Mouse (Mus musculus) hindbrain, embryonic 12.5 days (tissue): Measurements from ENCODE around the gene Cd151. TPM values are rescaled to one million over a fixed set of nuclear protein-coding genes. Genes with fewer than 3 reads are reported as not detected.

Source experiments
- ATAC-seq: fragments of 200-750 bp; cut with Nextera tagmentation; 2 replicates; pipeline ENCODE4 v1.8.0; 2017; ENCODE audit warnings: moderate TSS enrichment; ENCODE audit not compliant: low FRiP score
- H3K27ac ChIP-seq: fragments of 300-500 bp; sonication (generic); 2 replicates; pipeline ENCODE4 v1.5.1; 2016; ENCODE audit warnings: mild to moderate bottlenecking
- H3K27me3 ChIP-seq: fragments of 300-500 bp; sonication (generic); 2 replicates; pipeline ENCODE4 v1.6.1; 2016; ENCODE audit warnings: mild to moderate bottlenecking
- H3K36me3 ChIP-seq: fragments of 300-500 bp; sonication (generic); 2 replicates; pipeline ENCODE4 v1.6.1; 2016; ENCODE audit warnings: mild to moderate bottlenecking
- H3K4me1 ChIP-seq: fragments of 300-500 bp; sonication (generic); 2 replicates; pipeline ENCODE4 v1.6.1; 2016
- H3K4me2 ChIP-seq: fragments of 300-500 bp; sonication (generic); replicated peaks from 2 replicates; pipeline ENCODE4 v1.6.1; 2016; ENCODE audit warnings: mild to moderate bottlenecking
- H3K4me3 ChIP-seq: fragments of 300-500 bp; sonication (generic); 2 replicates; pipeline ENCODE4 v1.5.1; 2016; ENCODE audit warnings: mild to moderate bottlenecking
- H3K9ac ChIP-seq: fragments of 300-500 bp; sonication (generic); 2 replicates; pipeline ENCODE4 v1.6.1; 2016; ENCODE audit warnings: mild to moderate bottlenecking, moderate library complexity
- H3K9me3 ChIP-seq: fragments of 300-500 bp; sonication (generic); replicated peaks from 2 replicates; pipeline ENCODE4 v1.6.1; 2016; ENCODE audit warnings: mild to moderate bottlenecking
- WGBS: fragments of 180-500 bp; shearing (Covaris S2); methylation state at CpG from one replicate; pipeline ENCODE4 v1.1.7; 2016; 5-methylcytosine and 5-hydroxymethylcytosine counted together
- polyA plus RNA-seq: library from polyadenylated mRNA; unstranded; fragments of >200 nt; fragmentation: Nextera tagmentation; extraction: Ambion mirVana; gene quantifications from 2 replicates; pipeline ENCODE4 v1.2.1, GENCODE M21; 2016

Gene Cd151
- polyA plus RNA-seq, 1 experiment from 2014 or later: 14.4 TPM

- H3K4me2 ChIP-seq: no peak overlapping the region
- no peak for ATAC-seq
- no peak overlapping the region for H3K9ac ChIP-seq
- H3K4me1 ChIP-seq: peaks cover 56% of the 10 kb centered on the region
- no peaks in the 10 kb centered on the region for H3K9me3 ChIP-seq
- 98% methylated on average over 1 of the region's 1 CpGs for WGBS
- H3K4me3 ChIP-seq: no peak overlapping the region
- H3K27me3 ChIP-seq: peaks cover 14% of the 10 kb centered on the region
- H3K27ac ChIP-seq: no peak overlapping the region
- H3K36me3 ChIP-seq: peaks cover 34% of the 10 kb centered on the region
Measured at GRCm38 (mm10) chr7:141471236-141471635, 4.0 kb downstream of the Cd151 start.

- Histone ChIP-seq H3K4me1 (peaks cover 59% of the 10 kb centered on the region), H3K36me3 (peaks cover 34% of the 10 kb centered on the region), H3K4me2 (no peak overlapping the region), H3K27me3 (peaks cover 18% of the 10 kb centered on the region), H3K9ac (no peak overlapping the region), H3K4me3 (no peak overlapping the region), H3K9me3 (no peaks in the 10 kb centered on the region), H3K27ac (no peak overlapping the region)
- WGBS: 79% methylated on average over 6 of the region's 6 CpGs
- no peak for ATAC-seq
Measured at GRCm38 (mm10) chr7:141472226-141472625, 5.0 kb downstream of the Cd151 start.

GRCm38 (mm10) chr7:141472763-141473162, 5.6 kb downstream of the Cd151 start:
- Histone ChIP-seq H3K36me3 (peaks cover 34% of the 10 kb centered on the region), H3K9me3 (no peaks in the 10 kb centered on the region), H3K4me3 (no peak overlapping the region), H3K9ac (no peak overlapping the region), H3K27me3 (peaks cover 23% of the 10 kb centered on the region), H3K27ac (no peak overlapping the region), H3K4me1 (peaks cover 59% of the 10 kb centered on the region), H3K4me2 (no peak overlapping the region)
- ATAC-seq: no peak
- WGBS: 93% methylated on average over 6 of the region's 6 CpGs

DNA sequence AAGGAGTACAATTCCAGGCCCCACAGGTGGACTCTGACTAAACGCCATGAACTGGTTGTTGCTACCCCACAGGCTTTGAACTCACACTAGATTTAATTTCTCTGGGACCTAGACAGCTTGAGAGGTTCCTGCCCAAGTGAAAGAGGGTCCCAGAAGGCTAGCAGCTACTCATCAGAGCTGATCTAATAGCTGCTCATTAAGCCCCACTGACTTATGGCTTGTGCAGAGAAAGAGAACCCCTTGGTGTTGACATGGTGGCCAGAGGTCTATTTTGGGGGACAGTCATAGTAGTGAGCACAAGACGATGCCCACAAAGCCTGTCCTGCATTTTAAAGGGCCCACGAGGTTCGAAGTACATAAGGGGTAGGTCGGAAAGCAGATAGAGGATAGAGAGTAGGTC, 7.0 kb downstream of the Cd151 start:
- H3K4me2 ChIP-seq: peak overlapping the region; percentile 84

DNA sequence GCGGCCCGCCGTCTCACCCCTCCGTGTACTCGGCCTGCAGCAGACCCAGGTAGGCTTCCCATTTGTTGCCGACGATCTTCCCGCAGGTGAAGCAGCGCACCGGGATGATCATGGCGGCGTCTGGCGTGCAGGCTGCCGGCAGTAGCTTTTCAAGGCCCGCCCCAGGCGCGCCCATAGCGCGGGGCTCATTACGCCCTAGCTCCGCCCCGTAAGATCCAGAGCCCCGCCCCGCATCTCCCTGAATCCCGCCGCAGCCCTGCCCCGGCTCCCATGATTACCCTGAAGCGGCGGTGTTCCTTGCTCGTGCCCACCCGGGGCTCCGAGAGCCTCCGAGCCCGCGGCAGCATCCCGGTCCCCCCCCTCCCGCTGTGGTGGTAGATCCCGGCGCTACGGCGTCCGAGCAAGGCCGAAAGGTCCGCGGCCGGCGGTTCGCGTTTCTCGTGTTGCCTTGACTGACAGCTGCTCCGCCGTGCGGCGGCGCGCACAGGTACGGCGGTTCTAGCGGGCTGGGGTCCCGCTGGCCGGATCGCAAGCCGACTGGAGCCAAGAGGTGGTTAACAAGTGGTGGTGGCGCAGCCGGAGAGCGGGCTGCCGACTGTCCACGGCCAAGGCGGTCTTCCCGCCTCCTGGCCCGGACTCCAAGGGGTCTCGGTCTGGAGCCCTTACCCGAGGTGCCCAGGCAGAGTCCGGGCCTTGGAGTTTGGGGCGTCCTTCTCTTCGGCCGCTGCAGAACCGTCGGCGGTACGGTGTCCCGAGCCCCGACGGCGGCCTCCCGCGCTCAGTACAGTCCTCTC, 8.0 kb downstream of the Cd151 start, which contains the start of the genes Polr2l and Tspan4:
Gene Polr2l, minus strand, starts transcription at position 122 of the 794 bp plus-strand sequence.
Gene Tspan4, plus strand, starts transcription at position 230 of the 794 bp plus-strand sequence.
- peak; percentile 80 for ATAC-seq
- Histone ChIP-seq H3K4me2 (peak within 1 kb of the TSS; percentile 84), H3K4me1 (peaks cover 35% of the 10 kb centered on the region), H3K27me3 (peaks cover 30% of the 10 kb centered on the region), H3K9ac (peak within 1 kb of the TSS; percentile 85), H3K4me3 (peak within 1 kb of the TSS; percentile 55), H3K27ac (peak within 1 kb of the TSS; percentile 90), H3K9me3 (no peaks in the 10 kb centered on the region), H3K36me3 (peaks cover 25% of the 10 kb centered on the region)
- under 1% methylated on average over 87 of the region's 87 CpGs for WGBS

More for the DNA sequence above, 7.0 kb downstream of the Cd151 start:
- Histone ChIP-seq H3K9me3 (no peaks in the 10 kb centered on the region), H3K4me3 (peak overlapping the region; percentile 55), H3K9ac (peak overlapping the region; percentile 85), H3K27ac (no peak overlapping the region), H3K27me3 (peaks cover 30% of the 10 kb centered on the region), H3K4me1 (peaks cover 46% of the 10 kb centered on the region), H3K36me3 (peaks cover 34% of the 10 kb centered on the region)
- 11% methylated on average over 5 of the region's 5 CpGs for WGBS
- no peak for ATAC-seq

DNA sequence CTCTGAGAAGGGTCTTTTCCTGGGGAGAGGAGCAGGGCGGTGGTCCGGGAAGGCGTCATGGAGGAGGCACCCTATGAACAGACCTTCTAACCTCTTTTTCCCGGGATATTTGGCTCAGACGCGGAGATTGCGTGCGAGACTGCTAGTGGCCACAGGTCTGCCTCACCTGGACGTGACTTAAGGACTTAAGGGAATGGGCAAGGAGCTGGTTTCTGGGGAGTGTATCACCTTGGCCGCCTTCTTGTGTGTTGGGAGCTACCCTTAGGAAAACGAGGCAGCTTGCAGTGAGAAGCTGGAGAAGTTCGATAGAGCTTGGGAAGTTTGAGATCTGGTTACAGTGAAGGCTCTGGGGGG, 8.6 kb downstream of the Cd151 start:
- H3K4me3 ChIP-seq: peak overlapping the region; percentile 55
- 2% methylated on average over 12 of the region's 12 CpGs for WGBS

DNA sequence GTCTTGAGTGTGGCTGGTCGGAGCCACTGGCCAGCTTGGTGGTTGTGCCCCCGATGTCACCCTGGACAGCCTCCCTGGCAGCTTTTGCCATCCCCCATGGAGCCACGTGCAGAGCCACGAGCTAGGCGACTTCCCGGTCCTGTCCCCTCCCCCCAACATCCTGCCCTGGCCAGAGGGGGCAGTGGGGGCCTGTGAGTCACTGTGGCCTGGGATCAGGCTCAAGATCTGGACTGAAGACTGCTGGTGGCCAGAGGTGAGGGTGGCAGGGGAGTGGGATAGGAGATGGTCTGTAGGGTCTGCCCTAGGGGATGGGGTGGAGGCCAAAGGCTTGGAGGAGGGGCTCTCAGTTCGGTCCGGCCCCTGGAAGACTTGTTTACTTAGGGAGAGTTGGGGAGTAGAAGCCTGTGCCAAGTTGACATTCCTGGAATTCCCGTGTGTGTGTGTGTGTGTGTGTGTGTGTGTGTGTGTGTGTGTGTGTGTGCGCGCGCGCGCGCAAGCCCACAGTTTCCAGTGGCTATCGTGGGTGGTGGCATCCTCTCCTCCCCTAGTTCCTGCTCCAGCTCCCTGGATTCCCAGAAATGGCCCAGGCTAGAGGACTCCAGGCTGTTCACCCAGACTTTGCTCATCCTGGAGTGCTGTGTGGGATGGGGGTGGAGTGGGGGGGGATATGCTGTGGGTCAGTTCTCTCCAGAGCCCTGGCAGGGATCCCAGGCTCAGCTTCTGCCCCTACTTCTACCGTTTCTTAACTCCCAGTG, 9.2 kb downstream of the Cd151 start:
- Histone ChIP-seq H3K4me1 (peaks cover 39% of the 10 kb centered on the region), H3K9ac (no peak overlapping the region; the same call in 1 of the 2 replicates), H3K36me3 (peaks cover 13% of the 10 kb centered on the region), H3K27ac (peak overlapping the region; percentile 30), H3K27me3 (peaks cover 30% of the 10 kb centered on the region), H3K4me2 (peak overlapping the region; percentile 84), H3K9me3 (no peaks in the 10 kb centered on the region), H3K4me3 (peak overlapping the region; percentile 55)
- 5% methylated on average over 16 of the region's 17 CpGs for WGBS
- no peak for ATAC-seq

More for the DNA sequence above, 8.6 kb downstream of the Cd151 start:
- no peaks in the 10 kb centered on the region for H3K9me3 ChIP-seq
- 0 out of 2 replicates have a peak, but pooled peaks have one; percentile 2 for ATAC-seq
- peaks cover 19% of the 10 kb centered on the region for H3K36me3 ChIP-seq
- H3K27ac ChIP-seq: peak overlapping the region; percentile 30; the same call in 1 of the 2 replicates
- H3K9ac ChIP-seq: peak overlapping the region; percentile 85
- H3K4me2 ChIP-seq: peak overlapping the region; percentile 84
- H3K27me3 ChIP-seq: peaks cover 30% of the 10 kb centered on the region
- peaks cover 32% of the 10 kb centered on the region for H3K4me1 ChIP-seq

DNA sequence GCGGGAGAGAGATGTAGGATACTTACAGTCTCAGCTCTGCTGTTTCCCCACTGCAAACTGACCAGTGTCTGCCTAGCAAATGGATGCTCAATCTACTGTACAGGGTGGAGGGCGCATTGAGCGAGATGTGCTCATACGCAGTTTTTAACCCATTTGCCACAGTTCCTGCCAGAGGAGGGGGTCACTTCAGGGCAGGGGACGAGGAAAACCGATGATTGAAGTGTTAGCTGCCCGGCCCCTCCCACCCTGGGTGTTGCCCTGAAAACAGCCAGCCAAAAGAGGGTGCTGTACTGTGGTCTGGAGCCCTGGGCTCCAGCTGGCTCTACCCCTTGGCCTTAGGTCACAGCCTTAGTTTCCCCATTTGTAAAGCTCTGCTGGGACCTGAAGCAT, 9.8 kb downstream of the Cd151 start:
- ATAC-seq: no peak
- Histone ChIP-seq H3K4me1 (peaks cover 41% of the 10 kb centered on the region), H3K9ac (no peak overlapping the region), H3K4me2 (peak overlapping the region; percentile 84; the same call in 1 of the 2 replicates), H3K4me3 (peak overlapping the region; percentile 55), H3K9me3 (no peaks in the 10 kb centered on the region), H3K27me3 (peaks cover 30% of the 10 kb centered on the region), H3K36me3 (peaks cover 10% of the 10 kb centered on the region), H3K27ac (peak overlapping the region; percentile 30)
- WGBS: 19% methylated on average over 7 of the region's 7 CpGs

DNA sequence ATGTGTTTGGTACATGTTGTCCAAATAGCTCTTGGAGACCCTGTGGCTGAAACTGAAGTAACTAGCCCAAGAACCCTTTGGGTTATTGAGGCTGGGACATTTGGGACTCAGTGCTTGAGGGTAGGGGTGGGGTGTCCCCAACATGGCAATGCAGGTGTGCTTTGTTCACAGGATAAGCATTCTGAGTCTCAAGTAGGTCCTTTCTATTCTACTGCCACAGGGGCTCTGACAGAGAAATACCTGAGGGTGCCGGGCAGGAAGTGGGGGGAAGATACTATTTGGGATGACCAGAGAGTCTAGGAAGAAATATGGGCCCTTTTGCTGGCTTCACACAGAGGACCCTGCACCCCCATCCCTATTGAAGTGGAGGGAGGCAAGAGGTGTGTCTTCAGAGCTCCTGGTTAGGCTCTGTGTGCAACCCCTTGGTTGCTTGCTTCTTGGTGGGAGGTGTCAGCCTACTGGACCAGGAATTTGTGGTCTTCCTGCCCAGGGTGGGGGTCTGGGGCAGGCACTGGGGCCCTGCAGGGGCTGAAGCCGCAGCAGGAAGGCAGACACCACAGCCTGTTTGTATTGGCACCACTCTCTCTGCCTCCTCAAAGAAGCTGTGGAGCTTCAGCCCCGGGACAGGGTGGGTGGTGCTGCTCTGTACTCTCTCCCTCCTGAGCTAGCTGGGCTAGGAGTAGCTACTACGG, 10.5 kb downstream of the Cd151 start:
- H3K4me1 ChIP-seq: peaks cover 48% of the 10 kb centered on the region
- H3K27me3 ChIP-seq: peaks cover 36% of the 10 kb centered on the region
- no peaks in the 10 kb centered on the region for H3K9me3 ChIP-seq
- ATAC-seq: no peak
- 67% methylated on average over 4 of the region's 4 CpGs for WGBS
- no peak overlapping the region for H3K9ac ChIP-seq
- H3K27ac ChIP-seq: no peak overlapping the region
- no peak overlapping the region for H3K4me3 ChIP-seq
- H3K4me2 ChIP-seq: no peak overlapping the region
- H3K36me3 ChIP-seq: peaks cover 2% of the 10 kb centered on the region; the same call in 1 of the 2 replicates

DNA sequence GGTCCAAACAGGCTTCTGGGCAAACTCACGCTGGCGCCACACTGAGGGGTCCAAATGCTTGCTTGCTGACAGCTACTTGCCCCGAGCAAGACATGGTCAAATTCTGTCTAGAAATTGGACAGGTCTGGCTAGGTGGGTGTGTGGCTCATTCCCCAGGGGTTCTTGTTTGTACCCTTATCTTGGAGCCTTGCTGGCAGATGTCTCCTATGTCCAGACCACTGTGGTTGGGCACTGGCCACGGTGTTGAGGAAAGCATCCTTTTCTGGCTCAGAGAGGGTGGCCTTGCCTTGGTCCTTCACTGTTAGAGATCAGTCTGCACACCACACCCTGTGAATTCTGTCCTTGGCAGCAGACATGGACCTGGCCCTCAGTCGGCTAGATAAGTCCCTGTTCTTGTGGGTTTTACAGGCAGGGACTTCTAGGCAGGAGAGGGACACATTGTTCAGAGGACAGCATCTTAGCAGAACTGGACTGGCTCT, 11.1 kb downstream of the Cd151 start:
- 77% methylated on average over 5 of the region's 5 CpGs for WGBS
- Histone ChIP-seq H3K4me3 (no peak overlapping the region), H3K27me3 (peaks cover 42% of the 10 kb centered on the region), H3K4me2 (no peak overlapping the region), H3K4me1 (peaks cover 50% of the 10 kb centered on the region), H3K36me3 (no peaks in the 10 kb centered on the region), H3K9ac (no peak overlapping the region), H3K9me3 (no peaks in the 10 kb centered on the region), H3K27ac (no peak overlapping the region)
- ATAC-seq: no peak

DNA sequence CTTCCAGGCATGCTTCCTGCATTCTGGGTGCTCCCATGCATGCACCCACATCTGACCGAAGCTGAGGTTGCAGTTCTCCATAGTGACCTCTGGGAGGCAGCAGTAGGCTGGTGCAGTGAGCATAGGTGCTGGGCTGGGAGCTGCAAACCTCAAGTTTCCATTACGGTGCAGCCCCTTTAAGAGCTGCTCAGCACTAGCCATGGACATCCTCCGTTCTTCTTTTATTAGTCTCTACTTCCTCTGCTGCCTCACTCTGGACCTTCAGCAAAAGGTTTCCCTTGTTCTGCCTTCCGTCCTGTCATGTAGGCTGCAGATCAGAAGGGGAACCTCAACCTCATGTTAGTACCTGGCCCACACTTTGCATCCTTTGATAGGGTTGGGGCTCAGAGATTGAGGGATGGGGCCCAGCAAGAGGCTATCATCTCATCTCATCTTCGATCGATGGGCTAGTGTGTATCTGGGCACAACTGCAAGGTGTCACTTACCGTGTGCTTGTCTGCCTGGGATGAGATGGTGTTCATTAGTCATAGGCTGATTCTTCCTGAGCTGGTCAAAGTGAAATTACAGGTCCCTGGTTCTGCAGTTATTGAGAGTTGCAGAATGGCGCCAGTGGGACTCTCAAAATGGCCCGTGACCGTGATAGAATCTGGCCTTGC, 13.8 kb downstream of the Cd151 start:
- Histone ChIP-seq H3K27me3 (peaks cover 42% of the 10 kb centered on the region), H3K27ac (no peak overlapping the region), H3K9me3 (no peaks in the 10 kb centered on the region), H3K36me3 (no peaks in the 10 kb centered on the region), H3K4me2 (peak overlapping the region; percentile 93), H3K9ac (0 out of 2 replicates have a peak overlapping the region, but pooled peaks have one; percentile 65), H3K4me1 (peaks cover 32% of the 10 kb centered on the region), H3K4me3 (peak overlapping the region; percentile 64)
- 9% methylated on average over 10 of the region's 10 CpGs for WGBS
- peak; percentile 27 for ATAC-seq
